Mouse (Mus musculus) brain, embryonic 14.5 days (tissue): ENCODE data around the gene Gm42878.
"Not testable (repeated sequence)": the region's sequence is repeated elsewhere in the genome, so short reads cannot be mapped to it uniquely, and the experiment has no call there.

Experiments
- CTCF ChIP-seq: fragments of 200-500 bp; IDR thresholded peaks from 2 replicates; pipeline ENCODE4 v1.5.1; 2012; ENCODE audit warnings: inconsistent platforms, mild to moderate bottlenecking, moderate library complexity, borderline replicate concordance; ENCODE audit not compliant: insufficient read depth, insufficient read length; ENCODE audit errors: extremely low read depth
- POLR2A ChIP-seq: fragments of 200-500 bp; IDR thresholded peaks from 2 replicates; pipeline ENCODE4 v1.6.1; 2012; ENCODE audit warnings: mild to moderate bottlenecking, inconsistent platforms, borderline replicate concordance; ENCODE audit not compliant: poor library complexity, insufficient read depth, insufficient read length, severe bottlenecking; ENCODE audit errors: extremely low read depth

- TF ChIP-seq CTCF, POLR2A: not testable (repeated sequence)
Measured at GRCm38 (mm10) chr5:121519758-121520157, 25.5 kb downstream of the Gm42878 start.
